Mouse (Mus musculus) induced T-regulatory cell, adult 2 months (primary cell): ENCODE measurements around the gene Cadps.

Experiments used
- DNase-seq: peaks from one replicate; pipeline ENCODE4 v3.0.0-alpha.2; 2012; ENCODE audit warnings: low read depth

The Cadps gene

GRCm38 (mm10) chr14:12730979-12731378, 91.9 kb downstream of the Cadps start:
- no peak for DNase-seq

GRCm38 (mm10) chr14:12722452-12723194, 100.3 kb downstream of the Cadps start:
- no peak for DNase-seq

- DNase-seq: no peak
Measured at GRCm38 (mm10) chr14:12718766-12719165, 104.1 kb downstream of the Cadps start.

GRCm38 (mm10) chr14:12715906-12716659, 106.8 kb downstream of the Cadps start:
- DNase-seq: no peak

- DNase-seq: no peak
Measured at GRCm38 (mm10) chr14:12707395-12707794, 115.5 kb downstream of the Cadps start.

- DNase-seq: no peak
Measured at GRCm38 (mm10) chr14:12704461-12704860, 118.4 kb downstream of the Cadps start.

GRCm38 (mm10) chr14:12690201-12690600, 132.7 kb downstream of the Cadps start:
- DNase-seq: no peak

GRCm38 (mm10) chr14:12685015-12685414, 137.9 kb downstream of the Cadps start:
- no peak for DNase-seq

- DNase-seq: no peak
Measured at GRCm38 (mm10) chr14:12680819-12681638, 141.8 kb downstream of the Cadps start.

- DNase-seq: no peak
Measured at GRCm38 (mm10) chr14:12661430-12661829, 161.4 kb downstream of the Cadps start.

- no peak for DNase-seq
Measured at GRCm38 (mm10) chr14:12657351-12657750, 165.5 kb downstream of the Cadps start.

GRCm38 (mm10) chr14:12642868-12643512, 179.9 kb downstream of the Cadps start:
- no peak for DNase-seq

- DNase-seq: no peak
Measured at GRCm38 (mm10) chr14:12638762-12639161, 184.1 kb downstream of the Cadps start.

- DNase-seq: no peak
Measured at GRCm38 (mm10) chr14:12637121-12637754, 185.6 kb downstream of the Cadps start.

GRCm38 (mm10) chr14:12624256-12625130, 198.4 kb downstream of the Cadps start:
- no peak for DNase-seq

GRCm38 (mm10) chr14:12607025-12607424, 215.9 kb downstream of the Cadps start:
- no peak for DNase-seq

- DNase-seq: no peak
Measured at GRCm38 (mm10) chr14:12606202-12606601, 216.7 kb downstream of the Cadps start.

- no peak for DNase-seq
Measured at GRCm38 (mm10) chr14:12602080-12602479, 220.8 kb downstream of the Cadps start.

GRCm38 (mm10) chr14:12595326-12595725, 227.6 kb downstream of the Cadps start:
- no peak for DNase-seq

GRCm38 (mm10) chr14:12592472-12593075, 230.3 kb downstream of the Cadps start:
- no peak for DNase-seq
